Mouse (Mus musculus): Measurements from ENCODE around the gene Prpf39. TPM values are rescaled to one million over a fixed set of nuclear protein-coding genes. Genes with fewer than 3 reads are reported as not detected.

Gene Prpf39
- polyA plus RNA-seq, 1 experiment from 2014 or later, result 49.2 TPM

Other genes starting within 250 kb of the Prpf39 start
- 2.0 and 2.8 TPM in 2 replicates for gene Gm527, start 118.4 kb upstream of the Prpf39 start, polyA plus RNA-seq (2015; fragmentation: Nextera tagmentation; extraction: Ambion mirVana)
- 16.7 and 18.2 TPM in 2 replicates for gene Klhl28, start 70.8 kb upstream of the Prpf39 start, polyA plus RNA-seq (2015; fragmentation: Nextera tagmentation; extraction: Ambion mirVana)
- 19.4 and 20.2 TPM in 2 replicates for gene Togaram1, start 70.5 kb upstream of the Prpf39 start, polyA plus RNA-seq (2015; fragmentation: Nextera tagmentation; extraction: Ambion mirVana)
- 332 and 346 TPM in 2 replicates for gene Fkbp3, start 37.7 kb downstream of the Prpf39 start, polyA plus RNA-seq (2015; fragmentation: Nextera tagmentation; extraction: Ambion mirVana)
- gene Fancm, start 39.3 kb downstream of the Prpf39 start, polyA plus RNA-seq (2015; fragmentation: Nextera tagmentation; extraction: Ambion mirVana), result 8.0 and 9.1 TPM in 2 replicates
- gene Mis18bp1, start 136.3 kb downstream of the Prpf39 start, polyA plus RNA-seq (2015; fragmentation: Nextera tagmentation; extraction: Ambion mirVana), result 62.3 and 66.8 TPM in 2 replicates
- gene Wdr20rt, start 189.2 kb downstream of the Prpf39 start, polyA plus RNA-seq (2015; fragmentation: Nextera tagmentation; extraction: Ambion mirVana), result not detected in 2 replicates

All from thymus, postnatal 0 days (tissue).